Mouse (Mus musculus) granulocyte monocyte progenitor cell, adult 5-6 weeks (primary cell): ENCODE data around the gene Clcn2. TPM values are rescaled to one million over a fixed set of nuclear protein-coding genes. Genes with fewer than 3 reads are reported as not detected.
"Not testable (repeated sequence)": the region's sequence is repeated elsewhere in the genome, so short reads cannot be mapped to it uniquely, and the experiment has no call there.

Experiments
- ATAC-seq: replicated peaks from 2 replicates; pipeline ENCODE4 v1.8.0; 2016; ENCODE audit warnings: mild to moderate bottlenecking, moderate TSS enrichment, inconsistent platforms; ENCODE audit not compliant: poor library complexity, severe bottlenecking
- total RNA-seq, 2 experiments: library from RNA; stranded (forward) in 1 of 2; stranded (reverse) in 1 of 2; fragments of 200-712, 200-1000 nt in 1 of 2; fragments of >200 nt in 1 of 2; fragmentation: Nextera tagmentation in 1 of 2; gene quantifications; 2 replicates each; pipeline ENCODE4 v1.2.3; 2014 to 2017

Clcn2 gene
- total RNA-seq, 2 experiments from 2014 or later, result 3.8 to 6.0 TPM

DNA sequence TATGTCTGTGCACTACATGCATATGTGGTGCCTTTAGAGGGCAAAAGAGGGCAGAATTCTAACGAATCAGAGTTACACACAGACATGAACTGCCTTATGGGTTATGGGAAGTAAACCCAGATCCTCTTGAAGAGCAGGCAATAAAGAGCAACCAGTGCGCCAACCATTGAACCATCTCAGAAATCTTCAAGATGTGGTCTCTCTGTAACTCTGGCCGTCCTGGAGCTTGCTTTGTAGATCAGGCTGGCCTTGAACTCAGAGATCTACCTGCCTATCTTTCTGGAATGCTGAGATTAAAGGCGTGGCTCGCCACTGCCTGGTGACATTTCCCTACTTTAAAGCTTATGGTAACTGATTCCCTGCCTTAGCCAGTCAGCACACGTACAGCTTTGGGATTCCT, 45.7 kb downstream of the Clcn2 start:
- no peak for ATAC-seq

- ATAC-seq, result no peak
Observed at GRCm38 (mm10) chr16:20670291-20670690, 47.3 kb downstream of the Clcn2 start.

DNA sequence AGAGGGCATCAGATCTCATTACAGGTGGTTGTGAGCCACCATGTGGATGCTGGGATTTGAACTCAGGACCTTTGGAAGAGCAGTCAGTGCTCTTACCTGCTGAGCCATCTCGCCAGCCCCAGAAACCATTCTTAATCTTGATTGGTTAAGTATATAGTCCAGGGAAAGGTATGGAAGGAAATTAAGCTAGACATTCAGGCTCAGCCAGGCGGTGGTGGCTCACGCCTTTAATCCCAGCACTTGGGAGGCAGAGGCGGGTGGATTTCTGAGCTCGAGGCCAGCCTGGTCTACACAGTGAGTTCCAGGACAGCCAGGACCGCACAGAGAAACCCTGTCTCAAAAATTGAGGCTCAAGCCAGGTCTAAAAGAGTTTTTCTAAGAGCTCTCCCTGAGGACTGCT, 49.5 kb downstream of the Clcn2 start, which contains the start of gene Eif4g1:
Eif4g1 (plus strand) TSS at position 301 of the 400 bp plus-strand sequence.
- not testable (repeated sequence) for ATAC-seq

DNA sequence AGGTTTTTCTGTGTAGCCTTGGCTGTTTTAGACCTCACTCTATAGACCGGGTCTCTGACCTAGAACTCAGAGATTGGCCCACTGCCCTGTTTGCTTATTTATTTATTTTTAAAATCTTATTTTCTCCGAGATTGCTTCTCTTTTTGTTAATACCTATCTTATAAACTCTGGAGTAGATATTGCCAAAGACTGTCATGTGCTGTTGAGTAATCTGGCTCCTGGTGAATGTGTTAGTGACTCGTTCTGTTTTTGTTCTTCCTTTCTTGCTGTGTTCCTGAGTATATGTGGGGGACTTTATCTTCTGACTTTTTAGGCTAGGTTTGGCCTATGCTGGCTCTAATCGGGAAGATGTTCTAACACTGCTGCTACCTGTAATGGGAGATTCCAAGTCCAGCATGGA, 59.9 kb downstream of the Clcn2 start:
- ATAC-seq, result no peak

GRCm38 (mm10) chr16:20653315-20653714, 64.2 kb downstream of the Clcn2 start:
- ATAC-seq, result no peak

Other genes with a start within 250 kb of the Clcn2 start
- gene Eif2b5, start 218.9 kb downstream of the Clcn2 start, total RNA-seq (2014; fragmentation: Nextera tagmentation), result 61.7 and 84.4 TPM in 2 replicates
- gene Eif2b5, start 218.9 kb downstream of the Clcn2 start, total RNA-seq (2017), result 87.0 and 90.0 TPM in 2 replicates
- 26.4 and 30.7 TPM in 2 replicates for gene Dvl3, start 200.8 kb downstream of the Clcn2 start, total RNA-seq (2014; fragmentation: Nextera tagmentation)
- 2.0 and 2.3 TPM in 2 replicates for gene Dvl3, start 200.8 kb downstream of the Clcn2 start, total RNA-seq (2017)
- gene Ap2m1, start 182.3 kb downstream of the Clcn2 start, total RNA-seq (2014; fragmentation: Nextera tagmentation), result 206 and 247 TPM in 2 replicates
- 175 and 225 TPM in 2 replicates for gene Ap2m1, start 182.3 kb downstream of the Clcn2 start, total RNA-seq (2017)
- gene Abcf3, start 169.2 kb downstream of the Clcn2 start, total RNA-seq (2014; fragmentation: Nextera tagmentation), result 33.0 and 42.3 TPM in 2 replicates
- gene Abcf3, start 169.2 kb downstream of the Clcn2 start, total RNA-seq (2017), result 55.1 and 96.9 TPM in 2 replicates
- not detected in 2 replicates for gene Vwa5b2, start 128.3 kb downstream of the Clcn2 start, total RNA-seq (2014; fragmentation: Nextera tagmentation)
- gene Vwa5b2, start 128.3 kb downstream of the Clcn2 start, total RNA-seq (2017), result not detected in 2 replicates
- gene Eef1akmt4, start 106.2 kb downstream of the Clcn2 start, total RNA-seq (2014; fragmentation: Nextera tagmentation), result 34.5 and 65.8 TPM in 2 replicates
- gene Eef1akmt4, start 106.2 kb downstream of the Clcn2 start, total RNA-seq (2017), result 12.4 and 15.5 TPM in 2 replicates
- gene Gm49333, start 106.1 kb downstream of the Clcn2 start, total RNA-seq (2014; fragmentation: Nextera tagmentation), result not detected in 2 replicates
- not detected in 2 replicates for gene Gm49333, start 106.1 kb downstream of the Clcn2 start, total RNA-seq (2017)
- gene Alg3, start 106.0 kb downstream of the Clcn2 start, total RNA-seq (2014; fragmentation: Nextera tagmentation), result 39.6 and 41.2 TPM in 2 replicates
- gene Alg3, start 106.0 kb downstream of the Clcn2 start, total RNA-seq (2017), result 18.2 and 25.2 TPM in 2 replicates
- 0.56 TPM in 1 of 2 replicates, not detected in the other for gene Camk2n2, start 96.5 kb downstream of the Clcn2 start, total RNA-seq (2014; fragmentation: Nextera tagmentation)
- gene Camk2n2, start 96.5 kb downstream of the Clcn2 start, total RNA-seq (2017), result 0.43 and 1.8 TPM in 2 replicates
- 0.77 TPM in 1 of 2 replicates, not detected in the other for gene Ece2, start 87.9 kb downstream of the Clcn2 start, total RNA-seq (2014; fragmentation: Nextera tagmentation)
- gene Ece2, start 87.9 kb downstream of the Clcn2 start, total RNA-seq (2017), result 1.3 TPM in 1 of 2 replicates, not detected in the other
- 144 and 149 TPM in 2 replicates for gene Psmd2, start 66.1 kb downstream of the Clcn2 start, total RNA-seq (2014; fragmentation: Nextera tagmentation)
- 215 and 220 TPM in 2 replicates for gene Psmd2, start 66.1 kb downstream of the Clcn2 start, total RNA-seq (2017)
- 242 and 249 TPM in 2 replicates for gene Eif4g1, start 49.4 kb downstream of the Clcn2 start, total RNA-seq (2014; fragmentation: Nextera tagmentation)
- gene Eif4g1, start 49.4 kb downstream of the Clcn2 start, total RNA-seq (2017), result 312 and 346 TPM in 2 replicates
- gene Fam131a, start 24.5 kb downstream of the Clcn2 start, total RNA-seq (2014; fragmentation: Nextera tagmentation), result 1.6 TPM in 1 of 2 replicates, not detected in the other
- 0.43 TPM in 1 of 2 replicates, not detected in the other for gene Fam131a, start 24.5 kb downstream of the Clcn2 start, total RNA-seq (2017)
- 62.4 and 81.5 TPM in 2 replicates for gene Polr2h, start 81 bp downstream of the Clcn2 start, total RNA-seq (2014; fragmentation: Nextera tagmentation)
- 61.8 and 91.6 TPM in 2 replicates for gene Polr2h, start 81 bp downstream of the Clcn2 start, total RNA-seq (2017)
- gene Chrd, start 15.4 kb upstream of the Clcn2 start, total RNA-seq (2014; fragmentation: Nextera tagmentation), result not detected in 2 replicates
- gene Chrd, start 15.4 kb upstream of the Clcn2 start, total RNA-seq (2017), result not detected in 2 replicates
- not detected in 2 replicates for gene Thpo, start 16.8 kb upstream of the Clcn2 start, total RNA-seq (2014; fragmentation: Nextera tagmentation)
- not detected in 2 replicates for gene Thpo, start 16.8 kb upstream of the Clcn2 start, total RNA-seq (2017)